ENCODE assay signal across 14 mouse cellular contexts in genomic region chr11:76497066-76497768, GRCm38 (mm10).
DNase-seq lines count a peak whose midpoint lies in the region; ATAC-seq lines count a peak whose summit lies in the region.
"Had no signal": no experiment of that assay in that cellular context is flagged by ENCODE, and none has a peak within 500 bp of the region (broad histone marks: within the 10 kb centered on the region; RNA-seq: fewer than 3 reads in every experiment).

No protein-coding gene starts in this region.

- intact Hi-C loops in heart, postnatal 10 days (cut with DNase I): loop anchor here (1.0 kb wide), 1 partner anchor 41 kb away; no protein-coding TSS in a partner anchor

- DNase-seq in heart, embryonic 10.5 days (ENCODE audit: low spot score): no peak
- no peak for DNase-seq in heart, adult 9 months (ENCODE audit: low spot score in 2 of 2)
- peak; percentile 45 to 55 for DNase-seq in lung, adult 18-20 months
- DNase-seq in lung, postnatal 10 days: no peak
- peak; percentile 39 to 43 for DNase-seq in heart, postnatal 10 days
- peak; percentile 64 for DNase-seq in thymus, postnatal 0 days (ENCODE audit: low spot score)
- no peak for DNase-seq in right cerebral cortex, postnatal 4 days
- DNase-seq: B cell, adult 2 months; cerebellum, adult 2 months; kidney, adult 9 months; liver, embryonic 13.5 days had no signal

- peaks cover 69% of the 10 kb centered on the region for H3K4me1 ChIP-seq in heart, embryonic 10.5 days

- WGBS in heart, embryonic 10.5 days: 59% methylated on average over 9 of the region's 9 CpGs

- no peaks in the 10 kb centered on the region for H3K9me3 ChIP-seq in heart, embryonic 10.5 days
- H3K9me3 ChIP-seq: G1E; hindbrain, embryonic 12.5 days; liver, embryonic 13.5 days had no signal

- no peaks in the 10 kb centered on the region for H3K27me3 ChIP-seq in heart, embryonic 10.5 days (ENCODE audit: insufficient read depth, poor library complexity, severe bottlenecking)
- H3K27me3 ChIP-seq: hindbrain, embryonic 12.5 days had no signal

- peak overlapping the region; percentile 75 for H3K27ac ChIP-seq in heart, embryonic 10.5 days
- H3K27ac ChIP-seq: hindbrain, embryonic 12.5 days; liver, embryonic 13.5 days had no signal

- ATAC-seq in granulocyte monocyte progenitor cell, adult 5-6 weeks (replicated peaks; ENCODE audit: poor library complexity, severe bottlenecking): no peak

- peak overlapping the region; percentile 1; the same call in 1 of the 2 replicates for H3K4me3 ChIP-seq in heart, embryonic 10.5 days
- H3K4me3 ChIP-seq: hindbrain, embryonic 12.5 days; liver, embryonic 13.5 days had no signal

- H3K36me3 ChIP-seq in heart, embryonic 10.5 days: no peaks in the 10 kb centered on the region
- H3K36me3 ChIP-seq: G1E; hindbrain, embryonic 12.5 days; liver, embryonic 13.5 days had no signal

Comparison
In these comparisons a context has a peak if more than half of its experiments do, and no peak if none do; other contexts are left out.
1. DNase-seq: peak in lung, adult 18-20 months (2 of 2), heart, postnatal 10 days (2 of 2) and thymus, postnatal 0 days (single experiment); none in heart, embryonic 10.5 days (single experiment), heart, adult 9 months (0 of 2), lung, postnatal 10 days (single experiment) and right cerebral cortex, postnatal 4 days (single experiment).